Mouse (Mus musculus): ENCODE data around the gene Dag1.

GRCm38 (mm10) chr9:108252766-108253165, 11.0 kb downstream of the Dag1 start:
- TF ChIP-seq CTCF (IDR thresholded peaks at IDR 0.05) (no peak), EP300 (IDR thresholded peaks at IDR 0.05; ENCODE audit: insufficient read depth, low read depth, low read length) (no peak)
